Mouse (Mus musculus): Measurements from ENCODE around the gene Lrrc32. TPM values are rescaled to one million over a fixed set of nuclear protein-coding genes. Genes with fewer than 3 reads are reported as not detected.

The Lrrc32 gene
- polyA plus RNA-seq, 1 experiment from 2014 or later: 3.8 TPM

DNA sequence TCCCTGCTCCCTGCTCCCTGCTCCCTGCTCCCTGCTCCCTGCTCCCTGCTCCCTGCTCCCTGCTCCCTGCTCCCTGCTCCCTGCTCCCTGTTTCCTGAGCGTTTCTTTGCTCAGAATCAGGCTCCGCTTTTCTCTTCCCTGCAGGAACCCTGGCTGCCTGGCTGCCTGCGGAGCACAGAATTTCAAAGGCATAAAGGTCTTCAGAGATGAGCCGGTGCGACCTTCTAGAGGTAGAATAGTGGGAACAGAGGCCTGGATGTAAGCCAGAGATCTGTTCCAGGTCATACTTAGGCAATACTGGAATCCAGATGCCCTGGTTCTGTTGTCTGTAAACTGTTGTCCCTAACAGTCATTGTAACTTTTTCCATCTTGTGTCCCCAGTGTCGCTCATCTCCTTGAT lies 35.3 kb downstream of the Lrrc32 start:
- Histone ChIP-seq H3K36me3 (no peaks in the 10 kb centered on the region), H3K9ac (replicated peaks) (no peak overlapping the region), H3K27ac (no peak overlapping the region), H3K9me3 (no peaks in the 10 kb centered on the region), H3K4me2 (replicated peaks) (no peak overlapping the region), H3K4me1 (replicated peaks) (peaks cover 6% of the 10 kb centered on the region), H3K27me3 (no peaks in the 10 kb centered on the region), H3K4me3 (replicated peaks) (no peak overlapping the region)
- WGBS: 38% methylated on average over 6 of the region's 6 CpGs
- no peak for ATAC-seq

- no peak for ATAC-seq
- no peak overlapping the region for H3K4me2 ChIP-seq (replicated peaks)
- WGBS: 90% methylated on average over 6 of the region's 6 CpGs
Measured at GRCm38 (mm10) chr7:98524869-98525699, 36.0 kb downstream of the Lrrc32 start.

DNA sequence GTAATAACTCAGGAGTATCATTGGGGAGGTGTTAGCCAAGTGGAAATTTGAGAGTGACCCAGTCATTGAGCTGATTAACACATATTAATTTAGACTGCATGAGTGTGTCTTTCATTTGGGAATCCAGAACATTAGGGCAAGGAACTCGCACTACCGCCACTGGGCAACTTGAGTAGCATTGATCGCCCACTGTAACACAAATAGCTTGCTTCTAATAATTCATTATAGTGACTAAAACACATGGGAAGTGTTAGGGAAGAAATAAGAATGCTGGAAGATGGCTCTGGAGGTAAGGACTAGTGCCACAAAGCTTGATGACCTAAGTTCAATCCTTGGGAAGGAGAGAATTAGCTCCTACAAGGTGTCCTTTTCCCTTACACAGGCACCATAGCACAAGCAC lies 38.0 kb downstream of the Lrrc32 start:
- WGBS: 93% methylated on average over 3 of the region's 3 CpGs
- H3K4me3 ChIP-seq (replicated peaks): no peak overlapping the region

More at GRCm38 (mm10) chr7:98524869-98525699, 36.0 kb downstream of the Lrrc32 start:
- Histone ChIP-seq H3K27me3 (no peaks in the 10 kb centered on the region), H3K4me3 (replicated peaks) (no peak overlapping the region), H3K9ac (replicated peaks) (no peak overlapping the region), H3K36me3 (no peaks in the 10 kb centered on the region), H3K4me1 (replicated peaks) (peaks cover 6% of the 10 kb centered on the region), H3K9me3 (no peaks in the 10 kb centered on the region), H3K27ac (no peak overlapping the region)

GRCm38 (mm10) chr7:98531612-98532011 lies 42.5 kb downstream of the Lrrc32 start:
- Histone ChIP-seq H3K4me3 (replicated peaks) (no peak overlapping the region), H3K36me3 (no peaks in the 10 kb centered on the region), H3K4me1 (replicated peaks) (no peaks in the 10 kb centered on the region), H3K27me3 (no peaks in the 10 kb centered on the region), H3K9me3 (no peaks in the 10 kb centered on the region), H3K4me2 (replicated peaks) (no peak overlapping the region), H3K9ac (replicated peaks) (no peak overlapping the region), H3K27ac (no peak overlapping the region)
- 66% methylated on average over 7 of the region's 7 CpGs for WGBS
- ATAC-seq: no peak

More for the DNA sequence above, 38.0 kb downstream of the Lrrc32 start:
- no peaks in the 10 kb centered on the region for H3K9me3 ChIP-seq
- H3K9ac ChIP-seq (replicated peaks): no peak overlapping the region
- no peaks in the 10 kb centered on the region for H3K27me3 ChIP-seq
- no peak overlapping the region for H3K4me2 ChIP-seq (replicated peaks)
- H3K36me3 ChIP-seq: no peaks in the 10 kb centered on the region
- H3K27ac ChIP-seq: no peak overlapping the region
- ATAC-seq: no peak
- H3K4me1 ChIP-seq (replicated peaks): peaks cover 6% of the 10 kb centered on the region

GRCm38 (mm10) chr7:98532981-98533380 lies 43.9 kb downstream of the Lrrc32 start:
- Histone ChIP-seq H3K27me3 (no peaks in the 10 kb centered on the region), H3K4me2 (replicated peaks) (no peak overlapping the region), H3K4me1 (replicated peaks) (peaks cover 11% of the 10 kb centered on the region), H3K27ac (no peak overlapping the region), H3K36me3 (no peaks in the 10 kb centered on the region), H3K9ac (replicated peaks) (no peak overlapping the region), H3K9me3 (no peaks in the 10 kb centered on the region), H3K4me3 (replicated peaks) (no peak overlapping the region)
- no peak for ATAC-seq
- WGBS: 95% methylated on average over 4 of the region's 4 CpGs

GRCm38 (mm10) chr7:98534432-98534855 lies 45.4 kb downstream of the Lrrc32 start:
- H3K36me3 ChIP-seq: no peaks in the 10 kb centered on the region
- H3K27me3 ChIP-seq: no peaks in the 10 kb centered on the region
- H3K4me3 ChIP-seq (replicated peaks): no peak overlapping the region
- H3K4me2 ChIP-seq (replicated peaks): no peak overlapping the region
- WGBS: 91% methylated on average over 13 of the region's 13 CpGs
- H3K9ac ChIP-seq (replicated peaks): no peak overlapping the region
- peaks cover 17% of the 10 kb centered on the region for H3K4me1 ChIP-seq (replicated peaks)
- no peak overlapping the region for H3K27ac ChIP-seq
- no peak for ATAC-seq
- H3K9me3 ChIP-seq: no peaks in the 10 kb centered on the region

DNA sequence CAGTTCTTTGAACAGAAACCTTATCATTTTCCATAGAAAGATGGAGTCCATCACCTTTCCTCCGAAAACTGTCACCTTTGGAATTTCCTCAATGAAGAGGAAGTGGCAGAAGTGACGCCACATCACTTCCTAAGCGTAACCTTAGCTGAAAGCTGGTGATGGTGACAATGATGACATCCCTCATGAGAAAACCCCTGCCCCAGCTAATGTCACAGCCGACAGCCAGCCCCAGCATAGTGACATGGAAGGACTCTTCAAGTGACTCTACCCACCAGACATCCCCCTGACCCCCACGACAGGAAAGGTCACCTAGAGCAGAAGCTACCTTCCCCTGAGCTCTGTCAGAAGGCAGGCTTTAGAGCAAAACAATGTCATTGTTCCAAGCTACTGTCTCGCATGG lies 46.1 kb downstream of the Lrrc32 start:
- Histone ChIP-seq H3K9ac (replicated peaks) (no peak overlapping the region), H3K27me3 (no peaks in the 10 kb centered on the region), H3K9me3 (no peaks in the 10 kb centered on the region), H3K4me2 (replicated peaks) (no peak overlapping the region), H3K4me1 (replicated peaks) (peaks cover 17% of the 10 kb centered on the region), H3K4me3 (replicated peaks) (no peak overlapping the region), H3K36me3 (no peaks in the 10 kb centered on the region), H3K27ac (no peak overlapping the region)
- 91% methylated on average over 6 of the region's 6 CpGs for WGBS
- no peak for ATAC-seq

- no peak overlapping the region for H3K9ac ChIP-seq (replicated peaks)
- H3K4me3 ChIP-seq (replicated peaks): no peak overlapping the region
- H3K36me3 ChIP-seq: no peaks in the 10 kb centered on the region
- no peak for ATAC-seq
- no peaks in the 10 kb centered on the region for H3K27me3 ChIP-seq
- 90% methylated on average over 4 of the region's 4 CpGs for WGBS
- H3K4me1 ChIP-seq (replicated peaks): peaks cover 17% of the 10 kb centered on the region
- no peak overlapping the region for H3K4me2 ChIP-seq (replicated peaks)
- H3K9me3 ChIP-seq: no peaks in the 10 kb centered on the region
- H3K27ac ChIP-seq: no peak overlapping the region
Measured at GRCm38 (mm10) chr7:98535882-98536281, 46.8 kb downstream of the Lrrc32 start.

GRCm38 (mm10) chr7:98537210-98537966 lies 48.3 kb downstream of the Lrrc32 start:
- H3K9ac ChIP-seq (replicated peaks): no peak overlapping the region
- 17% methylated on average over 10 of the region's 10 CpGs for WGBS
- peak; percentile 81 for ATAC-seq
- H3K27me3 ChIP-seq: no peaks in the 10 kb centered on the region
- H3K4me3 ChIP-seq (replicated peaks): no peak overlapping the region
- H3K4me1 ChIP-seq (replicated peaks): peaks cover 17% of the 10 kb centered on the region
- H3K27ac ChIP-seq: peak overlapping the region; percentile 49
- H3K4me2 ChIP-seq (replicated peaks): no peak overlapping the region
- no peaks in the 10 kb centered on the region for H3K9me3 ChIP-seq
- H3K36me3 ChIP-seq: no peaks in the 10 kb centered on the region

DNA sequence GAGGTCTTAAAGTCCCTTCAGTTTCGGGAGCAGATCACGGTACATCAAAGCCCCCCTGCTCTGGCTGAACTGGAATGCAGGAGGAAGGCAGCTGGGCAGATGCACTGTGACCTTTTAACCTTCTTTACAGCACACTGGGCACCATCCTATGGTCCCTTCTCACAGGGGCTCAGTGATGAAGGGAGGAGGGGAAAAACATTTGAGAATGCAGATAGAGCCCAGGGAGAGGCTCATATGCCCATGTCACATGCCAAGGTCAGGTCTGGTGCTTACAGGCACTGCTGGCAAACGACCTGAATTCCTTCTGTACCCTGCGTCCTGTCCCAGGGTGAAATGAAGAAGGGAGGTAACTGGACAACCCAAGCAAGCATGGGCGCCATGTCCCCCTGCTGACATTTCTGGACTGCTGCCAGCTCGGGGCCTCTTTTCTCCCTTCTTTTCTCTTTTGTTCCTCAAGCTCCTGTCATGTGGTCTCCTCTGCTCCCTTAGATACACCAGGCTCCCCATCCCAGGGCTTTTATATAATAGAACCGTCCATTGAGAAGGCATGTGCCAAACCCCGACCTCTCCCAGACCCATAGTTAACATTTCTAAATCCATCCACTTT lies 49.0 kb downstream of the Lrrc32 start:
- H3K27me3 ChIP-seq: no peaks in the 10 kb centered on the region
- H3K4me3 ChIP-seq (replicated peaks): no peak overlapping the region
- peaks cover 17% of the 10 kb centered on the region for H3K4me1 ChIP-seq (replicated peaks)
- peak overlapping the region; percentile 49 for H3K27ac ChIP-seq
- peak; percentile 56 for ATAC-seq
- H3K4me2 ChIP-seq (replicated peaks): no peak overlapping the region
- H3K9me3 ChIP-seq: no peaks in the 10 kb centered on the region
- H3K36me3 ChIP-seq: no peaks in the 10 kb centered on the region
- H3K9ac ChIP-seq (replicated peaks): no peak overlapping the region
- WGBS: 9% methylated on average over 8 of the region's 8 CpGs

- Histone ChIP-seq H3K4me2 (replicated peaks) (no peak overlapping the region), H3K27ac (no peak overlapping the region), H3K4me1 (replicated peaks) (peaks cover 17% of the 10 kb centered on the region), H3K9ac (replicated peaks) (no peak overlapping the region), H3K9me3 (no peaks in the 10 kb centered on the region), H3K36me3 (no peaks in the 10 kb centered on the region), H3K27me3 (no peaks in the 10 kb centered on the region), H3K4me3 (replicated peaks) (no peak overlapping the region)
- ATAC-seq: no peak
- whole genome bisulfite sequencing: 72% methylated on average over 2 of the region's 2 CpGs
Measured at GRCm38 (mm10) chr7:98540879-98541278, 51.8 kb downstream of the Lrrc32 start.

GRCm38 (mm10) chr7:98541564-98541963 lies 52.5 kb downstream of the Lrrc32 start:
- 93% methylated on average over 5 of the region's 5 CpGs for WGBS
- no peaks in the 10 kb centered on the region for H3K9me3 ChIP-seq
- no peaks in the 10 kb centered on the region for H3K36me3 ChIP-seq
- no peak overlapping the region for H3K9ac ChIP-seq (replicated peaks)
- H3K4me1 ChIP-seq (replicated peaks): peaks cover 17% of the 10 kb centered on the region
- H3K4me3 ChIP-seq (replicated peaks): no peak overlapping the region
- no peak overlapping the region for H3K4me2 ChIP-seq (replicated peaks)
- ATAC-seq: no peak
- H3K27ac ChIP-seq: no peak overlapping the region
- no peaks in the 10 kb centered on the region for H3K27me3 ChIP-seq

All from midbrain, embryonic 13.5 days (tissue).